Mouse (Mus musculus) lung, embryonic 14.5 days (tissue): ENCODE data around the gene March4. TPM values are rescaled to one million over a fixed set of nuclear protein-coding genes. Genes with fewer than 3 reads are reported as not detected.

Experiments
- ATAC-seq: fragments of 200-750 bp; cut with Nextera tagmentation; 2 replicates; pipeline ENCODE4 v1.8.0; 2017; ENCODE audit warnings: mild to moderate bottlenecking, moderate TSS enrichment, moderate library complexity; ENCODE audit not compliant: insufficient read depth
- DNase-seq: peaks from one replicate; pipeline ENCODE4 v3.0.0-alpha.2; 2015
- H3K27ac ChIP-seq: fragments of 300-500 bp; sonication (generic); 2 replicates; pipeline ENCODE4 v1.5.1; 2014; ENCODE audit warnings: low read depth, mild to moderate bottlenecking, moderate library complexity
- H3K27me3 ChIP-seq: fragments of 300-500 bp; sonication (generic); 2 replicates; pipeline ENCODE4 v1.6.1; 2014; ENCODE audit warnings: low read length, control low read depth; ENCODE audit not compliant: insufficient read depth
- H3K36me3 ChIP-seq: fragments of 300-500 bp; sonication (generic); 2 replicates; pipeline ENCODE4 v1.6.1; 2014; ENCODE audit warnings: control low read depth; ENCODE audit not compliant: insufficient read depth
- H3K4me1 ChIP-seq: fragments of 300-500 bp; sonication (generic); 2 replicates; pipeline ENCODE4 v1.6.1; 2014; ENCODE audit warnings: antibody characterized with exemption, control low read depth; ENCODE audit not compliant: insufficient read depth
- H3K4me2 ChIP-seq: fragments of 300-500 bp; sonication (generic); 2 replicates; pipeline ENCODE4 v1.6.1; 2014; ENCODE audit warnings: mild to moderate bottlenecking
- H3K4me3 ChIP-seq: fragments of 300-500 bp; sonication (generic); 2 replicates; pipeline ENCODE4 v1.5.1; 2014; ENCODE audit warnings: low read depth, low read length
- H3K9ac ChIP-seq: fragments of 300-500 bp; sonication (generic); 2 replicates; pipeline ENCODE4 v1.6.1; 2014
- H3K9me3 ChIP-seq: fragments of 300-500 bp; sonication (generic); 2 replicates; pipeline ENCODE4 v1.6.1; 2016; ENCODE audit warnings: low read depth, low read length, control low read depth
- CTCF ChIP-seq: IDR thresholded peaks from 2 replicates; pipeline ENCODE4 v1.5.1; 2016; ENCODE audit warnings: antibody characterized with exemption, low read depth
- WGBS: fragments of 180-500 bp; shearing (Covaris S2); extraction: QIAGEN DNeasy Blood & Tissue Kit; methylation state at CpG from one replicate; pipeline ENCODE4 v1.1.7; 2014; 5-methylcytosine and 5-hydroxymethylcytosine counted together
- polyA plus RNA-seq: library from polyadenylated mRNA; unstranded; fragments of >200 nt; fragmentation: Nextera tagmentation; extraction: Ambion mirVana; gene quantifications from 2 replicates; pipeline ENCODE4 v1.2.1, GENCODE M21; 2014

The March4 gene
- polyA plus RNA-seq, 1 experiment from 2014 or later, result not detected

GRCm38 (mm10) chr1:72558625-72559024, 21.9 kb upstream of the March4 start:
- Histone ChIP-seq H3K27ac (no peak overlapping the region), H3K4me2 (no peak overlapping the region), H3K9ac (no peak overlapping the region), H3K36me3 (no peaks in the 10 kb centered on the region), H3K4me1 (no peaks in the 10 kb centered on the region), H3K4me3 (no peak overlapping the region), H3K9me3 (no peaks in the 10 kb centered on the region), H3K27me3 (no peaks in the 10 kb centered on the region)
- no peak for TF ChIP-seq CTCF
- no peak for ATAC-seq
- WGBS, result 61% methylated on average over 2 of the region's 2 CpGs
- DNase-seq, result no peak

GRCm38 (mm10) chr1:72556471-72556870, 19.7 kb upstream of the March4 start:
- Histone ChIP-seq H3K4me1 (no peaks in the 10 kb centered on the region), H3K27ac (no peak overlapping the region), H3K9ac (no peak overlapping the region), H3K4me2 (no peak overlapping the region), H3K9me3 (no peaks in the 10 kb centered on the region), H3K27me3 (no peaks in the 10 kb centered on the region), H3K4me3 (no peak overlapping the region), H3K36me3 (no peaks in the 10 kb centered on the region)
- WGBS, result 70% methylated on average over 3 of the region's 3 CpGs
- DNase-seq (no peak), ATAC-seq (no peak)
- TF ChIP-seq CTCF, result no peak

- no peak for TF ChIP-seq CTCF
- ATAC-seq (no peak), DNase-seq (no peak)
- H3K4me2 ChIP-seq, result no peak overlapping the region
- H3K4me3 ChIP-seq, result no peak overlapping the region
- 60% methylated on average over 2 of the region's 2 CpGs for WGBS
- no peaks in the 10 kb centered on the region for H3K4me1 ChIP-seq
- no peak overlapping the region for H3K9ac ChIP-seq
- no peaks in the 10 kb centered on the region for H3K36me3 ChIP-seq
- H3K9me3 ChIP-seq, result no peaks in the 10 kb centered on the region
- no peaks in the 10 kb centered on the region for H3K27me3 ChIP-seq
- H3K27ac ChIP-seq, result no peak overlapping the region
These were observed 13.6 kb upstream of the March4 start for GRCm38 (mm10) chr1:72550317-72550716.

- 85% methylated on average over 5 of the region's 5 CpGs for WGBS
- Histone ChIP-seq H3K9ac (no peak overlapping the region), H3K27ac (no peak overlapping the region), H3K36me3 (no peaks in the 10 kb centered on the region), H3K4me2 (no peak overlapping the region), H3K4me1 (no peaks in the 10 kb centered on the region), H3K4me3 (no peak overlapping the region), H3K27me3 (peaks cover 27% of the 10 kb centered on the region), H3K9me3 (no peaks in the 10 kb centered on the region)
- no peak for ATAC-seq
- no peak for TF ChIP-seq CTCF
- no peak for DNase-seq
These were observed 1.5 kb upstream of the March4 start for GRCm38 (mm10) chr1:72538266-72538665.

- no peak for TF ChIP-seq CTCF
- DNase-seq (peak; percentile 8), ATAC-seq (peak; percentile 48; the same call in 1 of the 2 replicates)
- Histone ChIP-seq H3K9ac (no peak overlapping the region), H3K4me1 (no peaks in the 10 kb centered on the region), H3K4me2 (peak overlapping the region; percentile 53), H3K27me3 (peaks cover 27% of the 10 kb centered on the region), H3K9me3 (no peaks in the 10 kb centered on the region), H3K4me3 (peak overlapping the region; percentile 6; the same call in 1 of the 2 replicates), H3K27ac (no peak overlapping the region), H3K36me3 (no peaks in the 10 kb centered on the region)
- 2% methylated on average over 35 of the region's 36 CpGs for WGBS
These were observed 782 bp downstream of the March4 start for GRCm38 (mm10) chr1:72535725-72536571.

GRCm38 (mm10) chr1:72533439-72533838, 3.3 kb downstream of the March4 start:
- peaks cover 27% of the 10 kb centered on the region for H3K27me3 ChIP-seq
- no peak overlapping the region for H3K4me3 ChIP-seq
- no peaks in the 10 kb centered on the region for H3K4me1 ChIP-seq
- no peaks in the 10 kb centered on the region for H3K9me3 ChIP-seq
- no peak overlapping the region for H3K27ac ChIP-seq
- no peak overlapping the region for H3K9ac ChIP-seq
- H3K36me3 ChIP-seq, result no peaks in the 10 kb centered on the region
- ATAC-seq (no peak), DNase-seq (no peak)
- no peak for TF ChIP-seq CTCF
- no peak overlapping the region for H3K4me2 ChIP-seq

- ATAC-seq (no peak), DNase-seq (no peak)
- H3K36me3 ChIP-seq, result no peaks in the 10 kb centered on the region
- no peak overlapping the region for H3K4me3 ChIP-seq
- WGBS, result 74% methylated on average over 5 of the region's 5 CpGs
- H3K4me1 ChIP-seq, result no peaks in the 10 kb centered on the region
- H3K27ac ChIP-seq, result no peak overlapping the region
- no peaks in the 10 kb centered on the region for H3K9me3 ChIP-seq
- TF ChIP-seq CTCF, result no peak
- no peak overlapping the region for H3K9ac ChIP-seq
- no peak overlapping the region for H3K4me2 ChIP-seq
- peaks cover 27% of the 10 kb centered on the region for H3K27me3 ChIP-seq
These were observed 3.8 kb downstream of the March4 start for GRCm38 (mm10) chr1:72532926-72533325.
